Mouse (Mus musculus): ENCODE data around the gene Dnajc8. TPM values are rescaled to one million over a fixed set of nuclear protein-coding genes. Genes with fewer than 3 reads are reported as not detected.

Dnajc8 gene
- polyA plus RNA-seq, 1 experiment from 2014 or later = 77.7 TPM

DNA sequence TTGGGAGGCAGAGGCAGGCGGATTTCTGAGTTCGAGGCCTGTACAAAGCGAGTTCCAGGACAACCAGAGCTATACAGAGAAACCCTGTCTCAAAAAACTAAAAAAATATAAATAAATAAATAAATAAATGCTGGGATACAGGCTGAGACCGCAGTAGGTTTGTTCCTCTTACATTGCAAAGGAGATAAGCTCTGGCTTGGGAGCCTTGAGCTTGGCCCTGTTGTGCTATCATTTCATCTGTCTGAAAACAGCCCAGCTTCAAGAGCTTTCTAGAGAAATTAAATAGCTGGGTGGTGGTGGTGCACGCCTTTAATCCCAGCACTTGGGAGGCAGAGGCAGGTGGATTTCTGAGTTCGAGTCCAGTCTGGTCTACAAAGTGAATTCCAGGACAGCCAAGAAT, 33.7 kb upstream of the Dnajc8 start:
- no peak overlapping the region for H3K4me3 ChIP-seq (ENCODE audit: low read depth, low read length)
- H3K27ac ChIP-seq (ENCODE audit: low read length) = no peak overlapping the region
- no peaks in the 10 kb centered on the region for H3K9me3 ChIP-seq (replicated peaks; ENCODE audit: control insufficient read depth, low read length)
- peaks cover 23% of the 10 kb centered on the region for H3K36me3 ChIP-seq (ENCODE audit: control insufficient read depth, insufficient read depth)
- no peak for ATAC-seq (ENCODE audit: low read depth)
- H3K9ac ChIP-seq (ENCODE audit: low read depth, low read length) = no peak overlapping the region
- no peaks in the 10 kb centered on the region for H3K27me3 ChIP-seq (ENCODE audit: control insufficient read depth, insufficient read depth, low read depth, low read length)
- peaks cover 33% of the 10 kb centered on the region for H3K4me1 ChIP-seq (ENCODE audit: control insufficient read depth, low read depth, low read length)
- 56% methylated on average over 6 of the region's 6 CpGs for WGBS (ENCODE audit: insufficient replicate concordance)
- no peak overlapping the region for H3K4me2 ChIP-seq (ENCODE audit: low read depth, low read length)

DNA sequence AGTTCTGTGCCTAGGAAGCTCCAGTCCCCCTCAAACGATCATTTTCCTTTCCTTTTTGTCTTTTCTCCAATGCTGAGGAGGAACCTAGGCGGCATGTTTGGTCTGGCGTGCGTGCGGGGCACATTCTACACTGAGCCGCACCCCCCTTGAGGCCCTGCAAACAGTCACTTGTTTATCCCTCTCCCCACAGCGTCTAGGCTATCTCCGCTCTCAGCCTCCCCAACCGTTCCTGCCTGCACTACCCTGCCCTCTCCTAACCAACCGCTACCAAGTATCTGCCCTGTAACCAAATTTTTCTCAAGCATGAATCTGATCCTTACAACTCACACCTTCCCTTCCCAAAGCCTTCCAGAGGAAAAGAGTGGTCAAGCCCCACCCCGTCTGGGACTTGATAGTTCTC, 32.0 kb upstream of the Dnajc8 start:
- H3K27ac ChIP-seq (ENCODE audit: low read length) = 0 out of 2 replicates have a peak overlapping the region, but pooled peaks have one; percentile 9
- no peaks in the 10 kb centered on the region for H3K9me3 ChIP-seq (replicated peaks; ENCODE audit: control insufficient read depth, low read length)
- H3K4me1 ChIP-seq (ENCODE audit: control insufficient read depth, low read depth, low read length) = peaks cover 45% of the 10 kb centered on the region
- H3K4me2 ChIP-seq (ENCODE audit: low read depth, low read length) = peak overlapping the region; percentile 12; the same call in 1 of the 2 replicates
- peaks cover 10% of the 10 kb centered on the region; the same call in 1 of the 2 replicates for H3K36me3 ChIP-seq (ENCODE audit: control insufficient read depth, insufficient read depth)
- no peaks in the 10 kb centered on the region for H3K27me3 ChIP-seq (ENCODE audit: control insufficient read depth, insufficient read depth, low read depth, low read length)
- H3K4me3 ChIP-seq (ENCODE audit: low read depth, low read length) = no peak overlapping the region
- ATAC-seq (ENCODE audit: low read depth) = peak; percentile 78
- 44% methylated on average over 11 of the region's 11 CpGs for WGBS (ENCODE audit: insufficient replicate concordance)
- no peak overlapping the region for H3K9ac ChIP-seq (ENCODE audit: low read depth, low read length)

DNA sequence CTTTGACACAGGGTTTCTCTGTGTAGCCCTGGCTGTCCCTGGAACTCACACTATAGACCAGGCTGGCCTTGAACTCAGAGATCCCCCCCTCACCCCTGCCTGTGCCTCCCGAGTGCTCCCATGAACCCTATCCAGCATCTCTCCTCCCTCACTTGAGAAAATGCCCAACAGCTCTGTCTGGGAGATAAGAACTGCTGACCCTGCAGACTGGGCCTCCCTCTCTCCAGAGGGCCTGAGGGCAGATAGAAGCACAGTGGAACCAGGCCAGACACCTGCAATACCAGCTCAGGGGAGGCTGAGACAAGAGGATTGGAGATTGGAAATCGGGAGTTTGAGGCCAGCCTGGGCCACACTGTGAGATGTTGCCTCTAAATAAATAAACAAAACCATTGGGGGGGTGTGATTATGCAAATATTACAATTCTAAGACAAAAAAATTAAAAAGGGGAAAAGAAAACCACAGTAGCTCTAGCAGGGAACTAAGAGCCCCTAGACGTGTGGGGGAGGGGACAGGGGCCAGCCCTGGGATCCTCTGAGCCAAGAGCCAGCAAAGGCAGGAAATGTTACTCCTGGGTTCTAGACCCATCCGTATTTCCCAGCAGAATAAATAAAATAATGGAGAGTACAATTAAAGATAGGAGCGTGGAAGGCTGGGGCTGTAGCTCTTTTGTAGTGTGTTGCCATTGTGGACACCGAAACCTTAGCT, 30.2 kb upstream of the Dnajc8 start:
- Histone ChIP-seq H3K9ac (ENCODE audit: low read depth, low read length) (no peak overlapping the region; the same call in 1 of the 2 replicates), H3K36me3 (ENCODE audit: control insufficient read depth, insufficient read depth) (no peaks in the 10 kb centered on the region), H3K27me3 (ENCODE audit: control insufficient read depth, insufficient read depth, low read depth, low read length) (no peaks in the 10 kb centered on the region), H3K27ac (ENCODE audit: low read length) (peak overlapping the region; percentile 56; the same call in 1 of the 2 replicates), H3K4me1 (ENCODE audit: control insufficient read depth, low read depth, low read length) (peaks cover 55% of the 10 kb centered on the region), H3K9me3 (replicated peaks; ENCODE audit: control insufficient read depth, low read length) (no peaks in the 10 kb centered on the region), H3K4me2 (ENCODE audit: low read depth, low read length) (peak overlapping the region; percentile 25), H3K4me3 (ENCODE audit: low read depth, low read length) (no peak overlapping the region)
- WGBS (ENCODE audit: insufficient replicate concordance) = 40% methylated on average over 6 of the region's 6 CpGs
- peak; percentile 30 for ATAC-seq (ENCODE audit: low read depth)

DNA sequence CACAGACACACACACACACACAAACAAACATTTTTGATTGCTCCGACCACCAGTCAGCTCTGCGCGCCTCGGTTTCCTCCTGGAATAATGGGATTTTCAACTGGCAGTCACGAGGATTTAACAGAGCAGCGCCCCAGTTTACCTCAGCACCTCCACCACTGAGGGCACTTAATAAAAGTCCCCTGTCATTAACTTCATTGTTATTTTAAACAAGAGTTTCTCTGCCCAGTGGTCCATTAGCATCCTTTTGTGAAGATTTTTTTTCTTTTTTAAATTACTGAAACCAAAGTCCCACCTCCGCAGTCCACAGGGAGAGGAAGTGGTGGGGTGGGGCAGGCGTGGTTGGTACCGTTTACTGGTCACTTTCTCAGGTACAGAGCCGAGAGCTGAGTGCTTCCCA, 29.6 kb upstream of the Dnajc8 start:
- Histone ChIP-seq H3K9ac (ENCODE audit: low read depth, low read length) (no peak overlapping the region), H3K27me3 (ENCODE audit: control insufficient read depth, insufficient read depth, low read depth, low read length) (no peaks in the 10 kb centered on the region), H3K4me3 (ENCODE audit: low read depth, low read length) (no peak overlapping the region), H3K36me3 (ENCODE audit: control insufficient read depth, insufficient read depth) (no peaks in the 10 kb centered on the region), H3K9me3 (replicated peaks; ENCODE audit: control insufficient read depth, low read length) (no peaks in the 10 kb centered on the region), H3K4me1 (ENCODE audit: control insufficient read depth, low read depth, low read length) (peaks cover 59% of the 10 kb centered on the region), H3K4me2 (ENCODE audit: low read depth, low read length) (no peak overlapping the region), H3K27ac (ENCODE audit: low read length) (no peak overlapping the region)
- WGBS (ENCODE audit: insufficient replicate concordance) = 49% methylated on average over 10 of the region's 10 CpGs
- no peak for ATAC-seq (ENCODE audit: low read depth)

DNA sequence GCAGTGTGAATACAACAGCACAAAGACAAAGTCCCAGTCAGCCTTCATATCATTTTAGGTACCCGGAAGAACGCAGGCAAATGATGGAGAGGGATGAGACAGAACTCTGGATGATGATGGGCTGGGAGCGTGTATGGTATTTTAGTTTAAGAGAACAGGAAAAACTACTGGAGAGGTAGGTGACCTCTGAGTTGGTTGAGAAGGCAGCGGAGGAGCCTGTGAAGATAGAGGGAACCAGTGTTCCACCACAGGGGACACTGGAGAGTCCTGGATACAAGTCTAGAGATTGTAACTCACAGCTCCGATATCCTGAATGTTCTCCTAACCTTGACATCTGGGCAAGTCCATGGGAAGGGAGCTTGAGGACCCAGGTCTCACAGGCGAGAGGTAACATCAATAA, 29.1 kb upstream of the Dnajc8 start:
- H3K4me1 ChIP-seq (ENCODE audit: control insufficient read depth, low read depth, low read length) = peaks cover 63% of the 10 kb centered on the region
- H3K27ac ChIP-seq (ENCODE audit: low read length) = no peak overlapping the region
- no peaks in the 10 kb centered on the region for H3K27me3 ChIP-seq (ENCODE audit: control insufficient read depth, insufficient read depth, low read depth, low read length)
- no peak overlapping the region for H3K4me2 ChIP-seq (ENCODE audit: low read depth, low read length)
- no peaks in the 10 kb centered on the region for H3K36me3 ChIP-seq (ENCODE audit: control insufficient read depth, insufficient read depth)
- no peaks in the 10 kb centered on the region for H3K9me3 ChIP-seq (replicated peaks; ENCODE audit: control insufficient read depth, low read length)
- H3K4me3 ChIP-seq (ENCODE audit: low read depth, low read length) = no peak overlapping the region
- WGBS (ENCODE audit: insufficient replicate concordance) = 84% methylated on average over 6 of the region's 6 CpGs
- ATAC-seq (ENCODE audit: low read depth) = no peak
- H3K9ac ChIP-seq (ENCODE audit: low read depth, low read length) = no peak overlapping the region

DNA sequence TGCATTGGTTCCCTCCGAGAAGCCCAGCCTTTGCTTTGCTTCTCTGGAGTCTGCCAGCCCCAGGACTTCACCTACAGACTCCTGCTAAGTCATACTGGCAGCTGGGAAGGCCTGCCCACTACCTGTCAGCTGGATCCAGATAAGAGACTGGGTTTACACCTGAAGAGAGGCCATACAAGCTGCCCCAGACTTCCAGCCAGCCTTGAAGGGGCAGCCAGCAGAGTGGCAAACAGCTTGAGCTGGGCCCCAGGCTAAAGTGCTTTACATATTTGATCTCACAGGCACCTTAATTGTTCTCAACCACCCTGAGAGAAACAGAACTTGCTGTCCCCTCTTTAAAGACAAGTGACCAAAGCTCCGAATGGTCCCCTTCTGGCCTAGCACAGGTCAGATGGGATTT, 28.1 kb upstream of the Dnajc8 start:
- no peaks in the 10 kb centered on the region for H3K9me3 ChIP-seq (replicated peaks; ENCODE audit: control insufficient read depth, low read length)
- no peaks in the 10 kb centered on the region for H3K27me3 ChIP-seq (ENCODE audit: control insufficient read depth, insufficient read depth, low read depth, low read length)
- no peak overlapping the region for H3K4me2 ChIP-seq (ENCODE audit: low read depth, low read length)
- no peak for ATAC-seq (ENCODE audit: low read depth)
- H3K9ac ChIP-seq (ENCODE audit: low read depth, low read length) = no peak overlapping the region
- H3K36me3 ChIP-seq (ENCODE audit: control insufficient read depth, insufficient read depth) = no peaks in the 10 kb centered on the region
- 57% methylated on average over 2 of the region's 2 CpGs for WGBS (ENCODE audit: insufficient replicate concordance)
- H3K4me1 ChIP-seq (ENCODE audit: control insufficient read depth, low read depth, low read length) = peaks cover 72% of the 10 kb centered on the region
- H3K4me3 ChIP-seq (ENCODE audit: low read depth, low read length) = no peak overlapping the region
- 0 out of 2 replicates have a peak overlapping the region, but pooled peaks have one; percentile 3 for H3K27ac ChIP-seq (ENCODE audit: low read length)

DNA sequence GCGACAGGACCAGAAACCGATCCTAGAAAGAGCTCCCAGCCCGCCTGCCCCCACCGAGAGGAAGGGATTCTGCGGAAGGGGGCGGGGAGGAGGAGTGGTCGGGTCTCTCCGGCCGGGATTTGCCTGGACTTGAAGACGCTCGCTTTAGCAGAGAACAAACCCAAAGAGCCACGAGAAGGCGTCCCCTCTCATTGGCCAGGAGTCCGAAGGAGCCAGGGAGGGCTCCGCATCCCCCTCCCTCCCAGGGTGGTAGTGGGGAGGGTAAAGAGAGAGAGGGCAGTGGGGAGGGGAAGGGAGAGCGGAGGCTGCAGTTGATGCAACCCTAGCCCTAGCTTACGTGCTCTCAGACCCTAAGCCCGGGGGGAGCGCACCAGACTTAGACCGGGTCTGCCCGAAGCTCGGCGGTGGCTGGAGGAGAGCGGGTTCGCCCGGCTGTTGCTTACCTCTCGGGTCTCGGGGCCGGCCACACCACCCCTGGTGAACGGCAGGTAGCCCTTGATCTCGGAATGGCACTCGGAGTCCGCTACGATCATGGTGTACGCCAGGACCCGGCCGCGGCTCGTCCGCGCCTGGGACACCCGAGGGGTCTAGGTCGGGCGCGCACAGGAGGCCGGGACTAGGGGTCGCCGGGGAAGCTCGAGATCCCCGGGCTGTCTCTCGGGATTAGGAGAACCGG, 25.6 kb upstream of the Dnajc8 start:
- peaks cover 76% of the 10 kb centered on the region for H3K4me1 ChIP-seq (ENCODE audit: control insufficient read depth, low read depth, low read length)
- no peaks in the 10 kb centered on the region for H3K27me3 ChIP-seq (ENCODE audit: control insufficient read depth, insufficient read depth, low read depth, low read length)
- H3K27ac ChIP-seq (ENCODE audit: low read length) = peak overlapping the region; percentile 81
- ATAC-seq (ENCODE audit: low read depth) = peak; percentile 19
- WGBS (ENCODE audit: insufficient replicate concordance) = under 1% methylated on average over 51 of the region's 52 CpGs
- no peaks in the 10 kb centered on the region for H3K36me3 ChIP-seq (ENCODE audit: control insufficient read depth, insufficient read depth)
- H3K4me2 ChIP-seq (ENCODE audit: low read depth, low read length) = peak overlapping the region; percentile 97
- peak overlapping the region; percentile 92 for H3K9ac ChIP-seq (ENCODE audit: low read depth, low read length)
- H3K9me3 ChIP-seq (replicated peaks; ENCODE audit: control insufficient read depth, low read length) = no peaks in the 10 kb centered on the region
- peak overlapping the region; percentile 88 for H3K4me3 ChIP-seq (ENCODE audit: low read depth, low read length)

DNA sequence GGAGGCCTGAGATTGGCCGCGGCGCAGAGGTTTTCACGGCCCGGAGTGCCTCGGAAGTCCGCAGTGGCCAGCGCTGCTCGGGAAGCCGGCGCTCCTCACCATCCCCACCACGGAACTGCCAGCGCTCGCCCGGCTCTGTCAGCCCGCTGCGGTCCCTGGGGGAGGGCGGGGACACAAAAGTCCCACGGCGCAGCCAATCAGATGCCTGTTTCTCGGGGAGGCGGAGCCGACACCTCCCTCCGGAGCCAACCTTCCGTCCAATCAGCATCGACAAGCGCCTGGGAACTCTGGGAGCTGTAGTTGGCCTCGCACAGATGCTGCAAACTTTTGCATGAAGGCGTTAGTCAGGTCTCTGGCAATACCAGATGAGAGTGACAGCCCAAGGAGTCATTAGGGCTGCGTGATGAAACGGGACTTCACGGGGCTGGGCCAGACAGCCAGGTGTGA, 25.0 kb upstream of the Dnajc8 start, which contains the start of gene Sesn2:
Sesn2 (minus strand) TSS at position 150 of the 447 bp plus-strand sequence.
- Histone ChIP-seq H3K9ac (ENCODE audit: low read depth, low read length) (peak within 1 kb of the TSS; percentile 92), H3K4me3 (ENCODE audit: low read depth, low read length) (peak within 1 kb of the TSS; percentile 88), H3K4me2 (ENCODE audit: low read depth, low read length) (peak within 1 kb of the TSS; percentile 97), H3K9me3 (replicated peaks; ENCODE audit: control insufficient read depth, low read length) (no peaks in the 10 kb centered on the region), H3K4me1 (ENCODE audit: control insufficient read depth, low read depth, low read length) (peaks cover 70% of the 10 kb centered on the region), H3K36me3 (ENCODE audit: control insufficient read depth, insufficient read depth) (no peaks in the 10 kb centered on the region), H3K27ac (ENCODE audit: low read length) (peak within 1 kb of the TSS; percentile 81), H3K27me3 (ENCODE audit: control insufficient read depth, insufficient read depth, low read depth, low read length) (no peaks in the 10 kb centered on the region)
- peak; percentile 91 for ATAC-seq (ENCODE audit: low read depth)
- 0% methylated on average over 32 of the region's 32 CpGs for WGBS (ENCODE audit: insufficient replicate concordance)

DNA sequence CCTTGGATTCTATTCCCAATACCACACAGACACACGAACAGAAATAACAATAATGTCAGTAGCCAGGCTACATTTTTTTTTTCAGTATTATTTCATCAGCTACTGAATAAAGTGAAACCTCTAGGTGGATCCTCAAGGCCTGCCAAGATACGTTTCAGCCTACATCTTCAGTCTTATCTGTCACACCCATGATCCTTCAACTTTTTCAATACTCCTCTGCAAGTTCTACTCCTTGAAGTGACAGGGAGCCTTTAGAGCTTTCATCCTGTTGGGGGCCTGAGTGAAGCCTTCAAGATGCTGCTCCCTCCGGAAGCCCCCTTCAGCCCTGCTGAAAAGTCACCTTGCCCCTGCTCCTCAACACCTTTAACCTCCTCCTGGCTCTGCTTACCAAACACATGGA, 23.3 kb upstream of the Dnajc8 start:
- WGBS (ENCODE audit: insufficient replicate concordance) = 38% methylated on average over 3 of the region's 3 CpGs
- H3K27ac ChIP-seq (ENCODE audit: low read length) = peak overlapping the region; percentile 69
- H3K9me3 ChIP-seq (replicated peaks; ENCODE audit: control insufficient read depth, low read length) = no peaks in the 10 kb centered on the region
- peak overlapping the region; percentile 40 for H3K9ac ChIP-seq (ENCODE audit: low read depth, low read length)
- H3K4me2 ChIP-seq (ENCODE audit: low read depth, low read length) = peak overlapping the region; percentile 36
- peaks cover 64% of the 10 kb centered on the region for H3K4me1 ChIP-seq (ENCODE audit: control insufficient read depth, low read depth, low read length)
- H3K27me3 ChIP-seq (ENCODE audit: control insufficient read depth, insufficient read depth, low read depth, low read length) = no peaks in the 10 kb centered on the region
- H3K4me3 ChIP-seq (ENCODE audit: low read depth, low read length) = no peak overlapping the region; the same call in 1 of the 2 replicates
- H3K36me3 ChIP-seq (ENCODE audit: control insufficient read depth, insufficient read depth) = no peaks in the 10 kb centered on the region
- no peak for ATAC-seq (ENCODE audit: low read depth)

All from liver, embryonic 16.5 days (tissue).